Mouse (Mus musculus): Measurements from ENCODE around the gene Pdzd7. TPM values are rescaled to one million over a fixed set of nuclear protein-coding genes. Genes with fewer than 3 reads are reported as not detected.
A peak's percentile ranks its signal among the peaks of the same experiment; 100 is the strongest.

Gene Pdzd7
- polyA plus RNA-seq, 1 experiment from 2014 or later, result 0.33 TPM

DNA sequence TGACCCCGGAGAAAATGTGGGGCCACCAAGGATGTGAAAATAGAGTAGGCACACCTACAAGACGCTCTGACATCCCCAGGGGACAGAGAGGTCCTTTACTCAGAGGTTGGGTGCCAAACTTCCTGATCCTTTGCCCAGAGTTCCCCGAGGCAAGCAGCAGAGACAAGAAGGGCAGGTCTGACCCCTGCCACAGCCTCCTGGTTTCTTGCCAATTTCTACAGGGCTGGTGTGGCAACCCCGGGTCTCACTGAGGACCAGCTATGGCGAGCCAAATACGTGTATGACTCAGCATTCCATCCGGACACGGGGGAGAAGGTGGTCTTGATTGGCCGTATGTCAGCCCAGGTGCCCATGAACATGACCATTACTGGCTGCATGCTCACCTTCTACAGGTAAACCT lies 4.0 kb upstream of the Pdzd7 start:
- Histone ChIP-seq H3K4me3 (ENCODE audit: low read length) (no peak overlapping the region), H3K4me1 (replicated peaks; ENCODE audit: control insufficient read depth, insufficient read depth, low read length) (peaks cover 20% of the 10 kb centered on the region), H3K36me3 (ENCODE audit: control insufficient read depth, insufficient read depth, low read length) (peaks cover 8% of the 10 kb centered on the region; the same call in 1 of the 2 replicates), H3K9me3 (ENCODE audit: control insufficient read depth, low read length) (no peaks in the 10 kb centered on the region), H3K27ac (ENCODE audit: low read length) (no peak overlapping the region), H3K27me3 (ENCODE audit: control insufficient read depth, insufficient read depth, low read depth, low read length) (peaks cover 13% of the 10 kb centered on the region; the same call in 1 of the 2 replicates), H3K9ac (ENCODE audit: low read length) (no peak overlapping the region), H3K4me2 (ENCODE audit: low read depth, low read length) (no peak overlapping the region)
- WGBS, result 60% methylated on average over 9 of the region's 9 CpGs
- no peak for ATAC-seq (ENCODE audit: low read depth)

GRCm38 (mm10) chr19:45048644-45049365 lies 3.3 kb upstream of the Pdzd7 start:
- Histone ChIP-seq H3K9ac (ENCODE audit: low read length) (peak overlapping the region; percentile 69), H3K27me3 (ENCODE audit: control insufficient read depth, insufficient read depth, low read depth, low read length) (peaks cover 17% of the 10 kb centered on the region), H3K27ac (ENCODE audit: low read length) (peak overlapping the region; percentile 94), H3K4me3 (ENCODE audit: low read length) (peak overlapping the region; percentile 58), H3K36me3 (ENCODE audit: control insufficient read depth, insufficient read depth, low read length) (peaks cover 8% of the 10 kb centered on the region; the same call in 1 of the 2 replicates), H3K9me3 (ENCODE audit: control insufficient read depth, low read length) (no peaks in the 10 kb centered on the region), H3K4me2 (ENCODE audit: low read depth, low read length) (peak overlapping the region; percentile 79), H3K4me1 (replicated peaks; ENCODE audit: control insufficient read depth, insufficient read depth, low read length) (peaks cover 20% of the 10 kb centered on the region)
- no peak for ATAC-seq (ENCODE audit: low read depth)
- WGBS, result 75% methylated on average over 12 of the region's 12 CpGs

GRCm38 (mm10) chr19:45047935-45048643 lies 2.6 kb upstream of the Pdzd7 start:
- H3K9ac ChIP-seq (ENCODE audit: low read length), result peak overlapping the region; percentile 69
- WGBS, result 11% methylated on average over 11 of the region's 11 CpGs
- peaks cover 6% of the 10 kb centered on the region; the same call in 1 of the 2 replicates for H3K36me3 ChIP-seq (ENCODE audit: control insufficient read depth, insufficient read depth, low read length)
- peaks cover 20% of the 10 kb centered on the region for H3K4me1 ChIP-seq (replicated peaks; ENCODE audit: control insufficient read depth, insufficient read depth, low read length)
- peak; percentile 71 for ATAC-seq (ENCODE audit: low read depth)
- H3K27ac ChIP-seq (ENCODE audit: low read length), result peak overlapping the region; percentile 94
- H3K9me3 ChIP-seq (ENCODE audit: control insufficient read depth, low read length), result no peaks in the 10 kb centered on the region
- H3K27me3 ChIP-seq (ENCODE audit: control insufficient read depth, insufficient read depth, low read depth, low read length), result peaks cover 17% of the 10 kb centered on the region
- peak overlapping the region; percentile 79 for H3K4me2 ChIP-seq (ENCODE audit: low read depth, low read length)
- peak overlapping the region; percentile 58 for H3K4me3 ChIP-seq (ENCODE audit: low read length)

GRCm38 (mm10) chr19:45047417-45047934 lies 2.0 kb upstream of the Pdzd7 start, which contains the start of gene Sfxn3:
Sfxn3 (plus strand) TSS chr19:45047503.
- Histone ChIP-seq H3K36me3 (ENCODE audit: control insufficient read depth, insufficient read depth, low read length) (peaks cover 2% of the 10 kb centered on the region; the same call in 1 of the 2 replicates), H3K27me3 (ENCODE audit: control insufficient read depth, insufficient read depth, low read depth, low read length) (peaks cover 17% of the 10 kb centered on the region), H3K4me1 (replicated peaks; ENCODE audit: control insufficient read depth, insufficient read depth, low read length) (peaks cover 20% of the 10 kb centered on the region), H3K4me3 (ENCODE audit: low read length) (peak within 1 kb of the TSS; percentile 58), H3K27ac (ENCODE audit: low read length) (peak within 1 kb of the TSS; percentile 94), H3K9me3 (ENCODE audit: control insufficient read depth, low read length) (no peaks in the 10 kb centered on the region), H3K4me2 (ENCODE audit: low read depth, low read length) (peak within 1 kb of the TSS; percentile 79), H3K9ac (ENCODE audit: low read length) (peak within 1 kb of the TSS; percentile 69)
- 0% methylated on average over 26 of the region's 26 CpGs for WGBS
- peak; percentile 84 for ATAC-seq (ENCODE audit: low read depth)

DNA sequence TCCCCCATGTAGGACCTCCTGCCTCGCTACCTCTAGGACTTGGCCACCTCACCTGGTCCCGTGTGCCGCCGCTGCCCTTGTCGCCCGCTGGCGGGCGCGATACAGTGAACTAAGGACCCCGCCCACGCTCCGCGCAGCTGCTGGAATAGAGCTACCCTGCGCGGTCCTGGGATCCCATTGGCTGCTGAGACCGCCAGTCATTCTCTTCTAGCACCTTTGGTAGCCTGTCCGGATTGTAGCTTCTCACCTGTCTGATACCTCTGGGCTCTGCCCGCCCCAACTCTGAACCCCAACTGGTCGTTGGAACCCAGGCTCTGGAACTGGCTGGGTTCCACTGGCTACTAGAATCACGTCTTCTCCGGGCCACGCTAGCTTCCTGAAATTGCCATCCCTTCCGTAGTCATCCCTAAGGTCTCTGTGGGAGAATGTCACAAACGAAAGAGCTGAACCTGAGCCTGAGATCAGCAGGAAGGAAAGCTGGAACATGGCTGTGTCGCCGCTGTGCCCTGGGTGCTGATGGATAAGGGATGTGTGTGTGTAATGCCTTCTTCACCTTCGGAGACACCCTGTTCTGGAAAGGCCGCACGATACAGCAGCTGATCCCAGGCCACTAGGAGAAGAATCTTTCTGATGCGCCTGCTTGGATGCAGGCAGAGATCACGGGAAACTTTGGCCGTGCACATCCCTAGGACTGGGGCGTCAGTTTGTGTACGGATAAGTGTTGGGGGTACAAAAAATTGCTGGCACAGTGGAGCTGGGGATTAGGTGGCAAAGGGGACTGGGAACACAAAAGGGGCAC lies 1.2 kb upstream of the Pdzd7 start:
- H3K9ac ChIP-seq (ENCODE audit: low read length), result peak overlapping the region; percentile 69
- peaks cover 20% of the 10 kb centered on the region for H3K4me1 ChIP-seq (replicated peaks; ENCODE audit: control insufficient read depth, insufficient read depth, low read length)
- peak overlapping the region; percentile 94 for H3K27ac ChIP-seq (ENCODE audit: low read length)
- peaks cover 17% of the 10 kb centered on the region for H3K27me3 ChIP-seq (ENCODE audit: control insufficient read depth, insufficient read depth, low read depth, low read length)
- H3K36me3 ChIP-seq (ENCODE audit: control insufficient read depth, insufficient read depth, low read length), result no peaks in the 10 kb centered on the region
- peak; percentile 52 for ATAC-seq (ENCODE audit: low read depth)
- WGBS, result under 1% methylated on average over 34 of the region's 34 CpGs
- H3K4me3 ChIP-seq (ENCODE audit: low read length), result peak overlapping the region; percentile 58
- peak overlapping the region; percentile 79 for H3K4me2 ChIP-seq (ENCODE audit: low read depth, low read length)
- H3K9me3 ChIP-seq (ENCODE audit: control insufficient read depth, low read length), result no peaks in the 10 kb centered on the region

DNA sequence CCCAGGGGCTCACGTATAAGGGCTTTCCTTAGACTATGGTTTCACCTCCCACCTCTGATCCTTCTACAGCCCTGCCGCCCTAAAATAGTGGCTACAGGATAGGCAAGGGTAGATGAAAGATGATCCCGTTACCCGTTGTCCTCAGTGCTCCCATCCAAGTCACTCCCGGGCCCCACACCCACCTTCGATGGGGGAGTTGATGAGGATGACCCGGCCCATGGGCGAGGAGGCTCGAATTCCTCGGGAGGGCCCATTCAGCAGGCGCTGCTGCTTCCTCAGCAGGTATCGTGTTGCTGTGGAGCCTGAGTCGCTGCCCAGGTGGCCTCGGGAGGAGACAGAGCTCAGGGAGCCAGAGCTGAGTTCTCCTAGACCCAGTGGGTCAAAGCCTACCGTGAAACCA lies 281 bp downstream of the Pdzd7 start:
- peaks cover 22% of the 10 kb centered on the region for H3K27me3 ChIP-seq (ENCODE audit: control insufficient read depth, insufficient read depth, low read depth, low read length)
- WGBS, result 34% methylated on average over 15 of the region's 15 CpGs

DNA sequence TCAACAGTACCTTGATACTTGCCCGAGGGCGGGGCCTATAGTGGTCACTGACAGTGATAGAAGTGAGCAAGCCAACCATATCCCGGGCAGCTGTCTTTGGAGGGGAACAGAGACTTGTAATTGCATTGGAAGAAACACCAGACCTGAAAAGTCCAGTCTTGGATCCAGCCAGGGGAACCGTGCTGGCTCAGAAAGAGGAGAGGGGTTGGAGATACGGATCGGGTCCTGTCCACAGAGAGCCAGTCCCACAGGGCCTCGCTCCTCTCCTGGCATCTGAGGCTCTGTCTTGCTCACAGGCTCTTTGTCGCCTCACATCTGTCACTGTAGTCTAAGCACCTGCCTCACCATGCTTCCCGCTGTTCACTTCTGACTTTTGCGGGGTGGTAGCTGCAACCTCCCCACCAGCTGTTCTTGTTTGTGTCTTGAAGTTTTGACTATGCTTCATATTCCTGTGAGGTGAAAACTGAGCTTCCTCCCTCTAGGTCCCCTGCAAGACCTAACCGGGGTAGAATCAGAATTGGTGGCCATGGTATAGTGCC lies 1.1 kb downstream of the Pdzd7 start:
- no peak overlapping the region for H3K4me3 ChIP-seq (ENCODE audit: low read length)
- H3K4me1 ChIP-seq (replicated peaks; ENCODE audit: control insufficient read depth, insufficient read depth, low read length), result peaks cover 20% of the 10 kb centered on the region
- no peak overlapping the region for H3K4me2 ChIP-seq (ENCODE audit: low read depth, low read length)
- H3K36me3 ChIP-seq (ENCODE audit: control insufficient read depth, insufficient read depth, low read length), result no peaks in the 10 kb centered on the region
- H3K9ac ChIP-seq (ENCODE audit: low read length), result no peak overlapping the region
- H3K9me3 ChIP-seq (ENCODE audit: control insufficient read depth, low read length), result no peaks in the 10 kb centered on the region
- ATAC-seq (ENCODE audit: low read depth), result no peak
- WGBS, result 58% methylated on average over 11 of the region's 11 CpGs
- peaks cover 29% of the 10 kb centered on the region for H3K27me3 ChIP-seq (ENCODE audit: control insufficient read depth, insufficient read depth, low read depth, low read length)
- no peak overlapping the region for H3K27ac ChIP-seq (ENCODE audit: low read length)

More for the DNA sequence above, 281 bp downstream of the Pdzd7 start:
- Histone ChIP-seq H3K27ac (ENCODE audit: low read length) (no peak overlapping the region), H3K36me3 (ENCODE audit: control insufficient read depth, insufficient read depth, low read length) (no peaks in the 10 kb centered on the region), H3K4me1 (replicated peaks; ENCODE audit: control insufficient read depth, insufficient read depth, low read length) (peaks cover 20% of the 10 kb centered on the region), H3K9ac (ENCODE audit: low read length) (no peak overlapping the region), H3K4me3 (ENCODE audit: low read length) (no peak overlapping the region), H3K4me2 (ENCODE audit: low read depth, low read length) (no peak overlapping the region), H3K9me3 (ENCODE audit: control insufficient read depth, low read length) (no peaks in the 10 kb centered on the region)
- no peak for ATAC-seq (ENCODE audit: low read depth)

GRCm38 (mm10) chr19:45040214-45040613 lies 5.3 kb downstream of the Pdzd7 start:
- H3K4me3 ChIP-seq (ENCODE audit: low read length), result no peak overlapping the region
- no peak overlapping the region for H3K4me2 ChIP-seq (ENCODE audit: low read depth, low read length)
- no peak for ATAC-seq (ENCODE audit: low read depth)
- H3K27me3 ChIP-seq (ENCODE audit: control insufficient read depth, insufficient read depth, low read depth, low read length), result peaks cover 23% of the 10 kb centered on the region
- H3K36me3 ChIP-seq (ENCODE audit: control insufficient read depth, insufficient read depth, low read length), result no peaks in the 10 kb centered on the region
- H3K27ac ChIP-seq (ENCODE audit: low read length), result no peak overlapping the region
- H3K9me3 ChIP-seq (ENCODE audit: control insufficient read depth, low read length), result no peaks in the 10 kb centered on the region
- WGBS, result 31% methylated on average over 13 of the region's 13 CpGs
- no peaks in the 10 kb centered on the region for H3K4me1 ChIP-seq (replicated peaks; ENCODE audit: control insufficient read depth, insufficient read depth, low read length)
- H3K9ac ChIP-seq (ENCODE audit: low read length), result no peak overlapping the region

All from lung, embryonic 16.5 days (tissue).